Mouse (Mus musculus): ENCODE measurements around the gene Gm20388. TPM values are rescaled to one million over a fixed set of nuclear protein-coding genes. Genes with fewer than 3 reads are reported as not detected.

Gm20388 gene
- polyA plus RNA-seq, 1 experiment from 2014 or later: not detected

DNA sequence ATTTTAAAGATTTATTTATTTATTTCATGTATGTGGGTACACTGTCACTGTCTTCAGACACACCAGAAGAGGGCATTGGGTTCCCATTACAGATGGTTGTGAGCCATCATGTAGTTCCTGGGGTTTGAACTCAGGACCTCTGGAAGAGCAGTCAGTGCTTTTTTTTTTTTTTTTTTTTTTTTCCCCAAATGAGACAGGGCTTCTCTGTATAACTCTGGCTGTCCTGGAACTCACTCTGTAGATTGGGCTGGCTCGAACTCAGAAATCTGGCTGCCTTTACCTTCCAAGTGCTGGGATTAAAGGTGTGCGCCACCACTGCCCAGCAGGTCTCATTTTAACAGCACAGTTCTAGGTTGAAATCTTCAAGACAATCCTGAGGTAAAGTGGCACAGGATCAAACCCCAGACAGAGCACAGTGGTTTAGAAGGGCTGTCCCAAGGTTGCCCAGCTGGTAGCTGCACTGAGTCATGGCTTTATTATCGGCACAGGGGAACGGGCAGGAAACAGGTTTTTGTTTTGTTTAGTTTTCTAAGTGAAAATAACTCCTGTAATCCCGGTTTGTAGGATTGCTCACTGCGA lies 2038.7 kb downstream of the Gm20388 start, which contains the start of gene Banp:
TSS of gene Banp (plus strand) at position 529 of the 579 bp plus-strand sequence.
- no peaks in the 10 kb centered on the region for H3K36me3 ChIP-seq (ENCODE audit: control insufficient read depth, insufficient read depth, low read length)
- no peaks in the 10 kb centered on the region for H3K27me3 ChIP-seq (ENCODE audit: control insufficient read depth, insufficient read depth, low read length)
- no peak for DNase-seq (ENCODE audit: low spot score)
- TF ChIP-seq EP300 (optimal IDR thresholded peaks at IDR 0.05) (no peak), CTCF (IDR thresholded peaks at IDR 0.05; ENCODE audit: low read depth) (no peak)
- peak; percentile 0; the same call in 1 of the 2 replicates for ATAC-seq (ENCODE audit: low FRiP score, low TSS enrichment)
- H3K4me1 ChIP-seq (replicated peaks; ENCODE audit: control insufficient read depth, insufficient read depth): peaks cover 8% of the 10 kb centered on the region
- peak within 1 kb of the TSS; percentile 75 for H3K4me2 ChIP-seq (replicated peaks; ENCODE audit: low read depth)
- WGBS: 38% methylated on average over 6 of the region's 6 CpGs
- peak within 1 kb of the TSS; percentile 84 for H3K4me3 ChIP-seq (ENCODE audit: low read depth, low read length)
- H3K27ac ChIP-seq (replicated peaks): peak within 1 kb of the TSS; percentile 99
- no peaks in the 10 kb centered on the region for H3K9me3 ChIP-seq (ENCODE audit: control insufficient read depth, low read length)
- peak within 1 kb of the TSS; percentile 99 for H3K9ac ChIP-seq (ENCODE audit: low read length)

DNA sequence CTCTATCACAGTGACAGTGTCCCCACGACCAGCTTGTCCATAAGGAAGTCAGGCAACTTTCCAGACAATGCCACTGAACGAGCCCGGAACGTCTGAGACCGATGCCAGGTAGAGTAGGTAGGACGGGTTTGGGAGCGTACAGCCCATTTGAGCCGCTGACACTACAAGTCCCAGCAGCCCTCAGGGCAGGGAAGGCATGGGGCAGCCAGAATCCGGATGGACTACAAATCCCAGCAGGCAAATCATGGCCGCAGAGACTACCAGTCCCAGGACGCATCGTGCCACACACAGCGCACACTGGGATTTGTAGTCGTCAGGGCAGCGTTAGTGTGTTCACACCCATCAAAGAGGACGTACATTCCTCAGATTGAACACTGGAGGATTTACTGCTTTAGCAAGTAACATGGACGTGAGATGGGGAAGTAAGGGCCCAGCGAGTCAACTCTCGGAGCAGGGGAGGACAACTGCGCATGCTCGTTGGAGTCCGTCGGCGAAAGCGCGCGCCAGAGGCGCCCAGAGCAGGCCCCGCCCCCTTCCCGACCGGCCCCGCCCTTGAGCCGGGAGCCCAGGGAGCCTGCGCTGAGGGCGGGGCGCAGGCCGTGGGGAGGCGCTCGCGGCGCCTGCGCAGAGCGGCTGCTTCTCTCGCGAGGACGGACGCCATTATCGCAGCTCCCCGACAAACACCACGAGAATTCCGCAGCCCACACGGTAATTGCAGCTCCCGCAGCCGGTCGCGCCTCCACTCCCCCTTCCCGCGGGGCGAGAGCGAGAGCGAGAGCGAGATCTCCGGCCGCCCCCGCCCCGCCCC lies 2039.5 kb downstream of the Gm20388 start:
- WGBS: under 1% methylated on average over 51 of the region's 66 CpGs
- H3K36me3 ChIP-seq (ENCODE audit: control insufficient read depth, insufficient read depth, low read length): no peaks in the 10 kb centered on the region

DNA sequence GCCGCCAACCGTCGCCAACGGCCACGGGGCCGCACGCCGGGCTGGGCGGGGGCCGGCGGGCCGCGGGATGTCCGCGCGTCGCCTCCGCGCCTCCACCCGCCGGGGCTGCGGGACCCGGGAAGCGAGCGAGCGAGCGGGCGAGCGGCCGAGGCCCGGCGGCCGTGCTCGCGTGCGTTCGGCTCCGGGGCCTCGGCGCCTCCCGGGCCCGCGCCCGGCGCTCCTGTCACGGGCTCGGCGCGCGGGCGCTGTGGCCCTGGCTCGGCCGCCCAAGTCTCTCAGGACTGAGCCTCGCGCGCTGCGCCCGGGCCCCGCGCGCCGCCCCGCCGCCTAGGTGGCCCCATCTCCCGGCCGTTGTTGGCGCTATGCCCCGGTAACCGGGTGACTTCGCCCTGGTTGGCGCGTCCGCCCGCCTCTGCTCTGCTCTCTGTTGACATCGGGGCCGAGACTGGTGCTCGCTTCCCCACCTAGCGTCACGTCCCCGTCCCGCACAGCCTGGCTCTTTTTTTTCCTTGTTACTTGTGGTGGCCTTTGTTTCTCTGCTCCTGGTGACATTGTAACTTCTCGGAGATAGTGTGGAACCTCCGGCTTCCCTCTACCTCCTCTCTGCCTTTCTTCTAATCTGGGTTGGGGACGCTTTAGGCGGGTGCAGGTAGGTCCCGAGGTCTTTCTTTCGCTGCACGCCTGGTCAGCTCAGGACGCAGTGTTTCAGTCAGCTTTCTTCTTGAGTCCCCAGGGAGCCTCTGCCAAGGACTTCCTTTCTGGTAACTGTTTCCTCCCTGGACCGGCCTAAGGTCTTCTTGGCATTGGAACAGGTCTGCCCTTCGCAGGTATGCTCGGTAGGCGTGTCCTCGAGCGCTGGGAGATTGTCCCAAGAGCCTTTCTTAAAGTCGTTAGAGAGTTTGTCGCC lies 2040.4 kb downstream of the Gm20388 start:
- Histone ChIP-seq H3K9me3 (ENCODE audit: control insufficient read depth, low read length) (no peaks in the 10 kb centered on the region), H3K9ac (ENCODE audit: low read length) (peak overlapping the region; percentile 99), H3K4me1 (replicated peaks; ENCODE audit: control insufficient read depth, insufficient read depth) (peaks cover 8% of the 10 kb centered on the region), H3K27me3 (ENCODE audit: control insufficient read depth, insufficient read depth, low read length) (no peaks in the 10 kb centered on the region), H3K27ac (replicated peaks) (peak overlapping the region; percentile 99), H3K36me3 (ENCODE audit: control insufficient read depth, insufficient read depth, low read length) (no peaks in the 10 kb centered on the region), H3K4me2 (replicated peaks; ENCODE audit: low read depth) (peak overlapping the region; percentile 75), H3K4me3 (ENCODE audit: low read depth, low read length) (peak overlapping the region; percentile 84)
- TF ChIP-seq CTCF (IDR thresholded peaks at IDR 0.05; ENCODE audit: low read depth) (peak; percentile 51), EP300 (optimal IDR thresholded peaks at IDR 0.05) (no peak)
- DNase-seq (ENCODE audit: low spot score) (peak; percentile 82), ATAC-seq (ENCODE audit: low FRiP score, low TSS enrichment) (peak; percentile 4; the same call in 1 of the 2 replicates)
- under 1% methylated on average over 59 of the region's 97 CpGs for WGBS

More for the DNA sequence above, 2039.5 kb downstream of the Gm20388 start:
- H3K4me1 ChIP-seq (replicated peaks; ENCODE audit: control insufficient read depth, insufficient read depth): peaks cover 8% of the 10 kb centered on the region
- DNase-seq (ENCODE audit: low spot score): peak; percentile 99
- peak overlapping the region; percentile 99 for H3K9ac ChIP-seq (ENCODE audit: low read length)
- H3K4me2 ChIP-seq (replicated peaks; ENCODE audit: low read depth): peak overlapping the region; percentile 75
- H3K27me3 ChIP-seq (ENCODE audit: control insufficient read depth, insufficient read depth, low read length): no peaks in the 10 kb centered on the region
- peak; percentile 94 for ATAC-seq (ENCODE audit: low FRiP score, low TSS enrichment)
- peak overlapping the region; percentile 99 for H3K27ac ChIP-seq (replicated peaks)
- H3K9me3 ChIP-seq (ENCODE audit: control insufficient read depth, low read length): no peaks in the 10 kb centered on the region
- TF ChIP-seq CTCF (IDR thresholded peaks at IDR 0.05; ENCODE audit: low read depth): peak; percentile 1; the same call in 1 of the 2 replicates
- TF ChIP-seq EP300 (optimal IDR thresholded peaks at IDR 0.05): peak; percentile 95
- H3K4me3 ChIP-seq (ENCODE audit: low read depth, low read length): peak overlapping the region; percentile 84

DNA sequence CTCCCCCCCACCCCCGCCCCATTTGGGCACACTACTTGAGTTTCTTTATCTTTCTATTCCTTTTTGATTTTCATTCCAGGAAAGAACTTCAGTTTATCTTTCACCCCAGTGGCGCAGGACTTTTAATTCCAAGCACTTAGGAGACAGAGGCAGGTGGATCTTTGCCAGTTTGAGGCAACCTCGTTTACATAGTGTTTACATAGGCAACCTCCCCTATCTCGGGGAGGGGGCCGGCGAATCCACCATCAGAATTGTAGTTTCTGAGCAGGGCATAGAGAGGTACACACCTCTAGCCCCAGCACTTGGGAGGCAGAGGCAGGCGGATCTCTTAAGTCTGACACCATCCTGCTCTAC lies 2041.0 kb downstream of the Gm20388 start:
- ATAC-seq (ENCODE audit: low FRiP score, low TSS enrichment): no peak
- 14% methylated on average over 7 of the region's 7 CpGs for WGBS
- peaks cover 8% of the 10 kb centered on the region for H3K4me1 ChIP-seq (replicated peaks; ENCODE audit: control insufficient read depth, insufficient read depth)

DNA sequence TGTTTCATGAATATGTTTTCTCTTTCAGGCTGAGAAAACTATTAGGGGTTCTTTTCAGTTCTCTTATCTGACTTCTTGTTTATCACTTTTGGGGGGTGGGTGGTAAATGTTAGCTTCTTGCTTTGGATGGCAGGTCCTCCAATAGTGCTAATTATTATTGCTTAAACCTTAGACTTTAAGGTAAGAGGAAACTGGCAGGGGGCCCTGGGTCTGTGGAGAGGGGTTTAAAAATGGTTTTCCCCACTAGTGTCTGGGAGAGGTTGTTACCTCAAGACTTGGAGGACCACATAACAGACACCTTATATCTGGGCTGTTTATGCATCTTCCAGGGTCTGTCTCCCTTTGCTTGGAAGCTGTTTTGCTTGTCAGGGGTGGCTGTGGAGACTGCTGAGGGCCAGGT lies 2041.5 kb downstream of the Gm20388 start:
- DNase-seq (ENCODE audit: low spot score) (no peak), ATAC-seq (ENCODE audit: low FRiP score, low TSS enrichment) (no peak)
- TF ChIP-seq EP300 (optimal IDR thresholded peaks at IDR 0.05): no peak
- TF ChIP-seq CTCF (IDR thresholded peaks at IDR 0.05; ENCODE audit: low read depth): no peak
- H3K9ac ChIP-seq (ENCODE audit: low read length): peak overlapping the region; percentile 23; the same call in 1 of the 2 replicates
- H3K27ac ChIP-seq (replicated peaks): no peak overlapping the region
- no peaks in the 10 kb centered on the region for H3K9me3 ChIP-seq (ENCODE audit: control insufficient read depth, low read length)
- H3K4me2 ChIP-seq (replicated peaks; ENCODE audit: low read depth): no peak overlapping the region; the same call in 1 of the 2 replicates
- 0 out of 2 replicates have a peak overlapping the region, but pooled peaks have one; percentile 84 for H3K4me3 ChIP-seq (ENCODE audit: low read depth, low read length)
- no peaks in the 10 kb centered on the region for H3K27me3 ChIP-seq (ENCODE audit: control insufficient read depth, insufficient read depth, low read length)
- peaks cover 7% of the 10 kb centered on the region for H3K4me1 ChIP-seq (replicated peaks; ENCODE audit: control insufficient read depth, insufficient read depth)
- no peaks in the 10 kb centered on the region for H3K36me3 ChIP-seq (ENCODE audit: control insufficient read depth, insufficient read depth, low read length)

More for the DNA sequence above, 2041.0 kb downstream of the Gm20388 start:
- DNase-seq (ENCODE audit: low spot score): no peak
- Histone ChIP-seq H3K4me3 (ENCODE audit: low read depth, low read length) (peak overlapping the region; percentile 84), H3K27me3 (ENCODE audit: control insufficient read depth, insufficient read depth, low read length) (no peaks in the 10 kb centered on the region), H3K27ac (replicated peaks) (peak overlapping the region; percentile 99; the same call in 1 of the 2 replicates), H3K36me3 (ENCODE audit: control insufficient read depth, insufficient read depth, low read length) (no peaks in the 10 kb centered on the region), H3K9me3 (ENCODE audit: control insufficient read depth, low read length) (no peaks in the 10 kb centered on the region), H3K9ac (ENCODE audit: low read length) (peak overlapping the region; percentile 99), H3K4me2 (replicated peaks; ENCODE audit: low read depth) (peak overlapping the region; percentile 75)
- TF ChIP-seq CTCF (IDR thresholded peaks at IDR 0.05; ENCODE audit: low read depth) (no peak), EP300 (optimal IDR thresholded peaks at IDR 0.05) (no peak)
